ENCODE assay signal across 8 mouse cellular contexts in the genomic region with DNA sequence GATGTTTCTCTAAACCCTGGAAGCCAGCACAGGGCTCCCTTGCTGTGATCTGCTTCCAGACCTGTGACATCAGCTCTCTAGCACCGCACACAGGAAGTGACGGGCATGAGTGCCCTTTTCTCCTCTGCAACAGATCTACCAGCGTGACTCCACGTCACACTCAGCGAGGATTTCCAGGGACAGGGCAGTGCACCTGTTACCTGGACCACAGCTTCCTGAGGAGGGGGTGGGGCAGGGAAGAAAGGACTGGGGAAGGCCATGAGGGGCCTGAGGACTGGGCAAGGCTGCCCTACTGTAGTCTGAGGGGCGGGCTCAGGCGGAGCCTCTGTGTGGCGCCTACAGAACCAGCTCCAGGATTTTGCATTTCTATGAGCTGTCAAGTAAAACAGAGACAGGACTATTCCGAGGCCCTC. TPM values are rescaled to one million over a fixed set of nuclear protein-coding genes. Genes with fewer than 3 reads are reported as not detected.
DNase-seq lines count a peak whose midpoint lies in the region; ATAC-seq and TF ChIP-seq lines count a peak whose summit lies in the region.

No protein-coding gene starts in this region.

- 18% methylated on average over 9 of the region's 9 CpGs for WGBS in midbrain, embryonic 12.5 days

- H3K27me3 ChIP-seq in midbrain, embryonic 12.5 days = no peaks in the 10 kb centered on the region

- peak overlapping the region; percentile 67 for H3K27ac ChIP-seq in left cerebral cortex, adult 2 months
- H3K27ac ChIP-seq in midbrain, embryonic 12.5 days (replicated peaks) = peak overlapping the region; percentile 65

- peaks cover 66% of the 10 kb centered on the region for H3K36me3 ChIP-seq in midbrain, embryonic 12.5 days

- H3K4me3 ChIP-seq in left cerebral cortex, adult 2 months = no peak overlapping the region
- no peak overlapping the region for H3K4me3 ChIP-seq in midbrain, embryonic 12.5 days

- intact Hi-C loops in left cerebral cortex, adult 2 months (cut with DNase I) = no loop called here
- intact Hi-C loops in left cerebral cortex, postnatal 25 days (cut with DNase I) = no loop called here
- intact Hi-C loops in heart, postnatal 14 days (cut with DNase I) = loop anchor here (2.0 kb wide), 1 partner anchor 29 kb away; no protein-coding TSS in a partner anchor
- intact Hi-C loops in left cerebral cortex, postnatal 4 days (cut with DNase I) = no loop called here

- no peak overlapping the region for H3K9ac ChIP-seq in midbrain, embryonic 12.5 days (replicated peaks)

- TF ChIP-seq CTCF in left cerebral cortex, adult 2 months (IDR thresholded peaks at IDR 0.05) = no peak; the same call in none of the 2 replicates

- no peaks in the 10 kb centered on the region for H3K9me3 ChIP-seq in midbrain, embryonic 12.5 days

- peak overlapping the region; percentile 11; the same call in 1 of the 2 replicates for H3K4me2 ChIP-seq in midbrain, embryonic 12.5 days (replicated peaks)

- ATAC-seq in common myeloid progenitor, adult 5-6 weeks (replicated peaks; ENCODE audit: low read depth, poor library complexity, severe bottlenecking) = peak; percentile 58
- peak; percentile 61; the same call in 1 of the 2 replicates for ATAC-seq in midbrain, embryonic 12.5 days (ENCODE audit: low FRiP score, low read depth)
- no peak for ATAC-seq in inflammation-experienced regulatory T-cells, adult 6 months

- DNase-seq in left cerebral cortex, adult 2 months (ENCODE audit: extremely low spot score in 1 of 2, low spot score in 2 of 2) = no peak
- no peak for DNase-seq in left cerebral cortex, postnatal 25 days (ENCODE audit: low spot score in 2 of 2)
- DNase-seq in heart, postnatal 14 days = peak; percentile 49 to 60
- peak; percentile 62 to 78 for DNase-seq in kidney, postnatal 4 days
- no peak for DNase-seq in left cerebral cortex, postnatal 4 days

- peaks cover 40% of the 10 kb centered on the region for H3K4me1 ChIP-seq in midbrain, embryonic 12.5 days

RNA-seq across cellular contexts. Expression of gene Mtch1, which starts 6.1 kb away (rescaled TPM):
- 100 to 1,000 TPM; 537 to 552 TPM for total RNA-seq in left cerebral cortex, adult 2 months (2021)
- total RNA-seq in left cerebral cortex, postnatal 25 days (2021) = 100 to 1,000 TPM; 553 to 573 TPM
- total RNA-seq in common myeloid progenitor, adult 5-6 weeks (2017) = 56.5 and 76.6 TPM in 2 replicates
- total RNA-seq in heart, postnatal 14 days (2021) = 100 to 1,000 TPM; 272 to 279 TPM
- polyA plus RNA-seq in midbrain, embryonic 12.5 days (2016; fragmentation: Nextera tagmentation; extraction: Ambion mirVana) = 407 and 436 TPM in 2 replicates
- polyA plus RNA-seq in inflammation-experienced regulatory T-cells, adult 6 months (2017; shearing (Covaris generic)) = 10 to 100 TPM; 13.4 to 15.9 (median 13.4) TPM
- 100 to 1,000 TPM; 489 to 514 TPM for total RNA-seq in left cerebral cortex, postnatal 4 days (2021)

RNA-seq across cellular contexts. Expression of gene Fgd2, which starts 19.1 kb away (rescaled TPM):
- total RNA-seq in left cerebral cortex, adult 2 months (2021) = 1 to 10 TPM; 5.4 to 7.4 TPM
- total RNA-seq in left cerebral cortex, postnatal 25 days (2021) = 1 to 10 TPM; 5.2 to 6.8 TPM
- total RNA-seq in common myeloid progenitor, adult 5-6 weeks (2017) = 23.9 and 39.0 TPM in 2 replicates
- 1 to 10 TPM; 2.3 to 2.9 TPM for total RNA-seq in heart, postnatal 14 days (2021)
- 3.6 and 5.3 TPM in 2 replicates for polyA plus RNA-seq in midbrain, embryonic 12.5 days (2016; fragmentation: Nextera tagmentation; extraction: Ambion mirVana)
- 1 to 10 TPM in 2 of 3 experiments, not detected in 1; 1.5 to 3.3 TPM for polyA plus RNA-seq in inflammation-experienced regulatory T-cells, adult 6 months (2017; shearing (Covaris generic))
- 1 to 10 TPM; 4.5 to 6.4 TPM for total RNA-seq in left cerebral cortex, postnatal 4 days (2021)

RNA-seq across cellular contexts. Expression of gene Pi16, which starts 24.1 kb away (rescaled TPM):
- total RNA-seq in left cerebral cortex, adult 2 months (2021) = 1 to 10 TPM; 1.2 to 1.4 TPM
- total RNA-seq in left cerebral cortex, postnatal 25 days (2021) = 1 to 10 TPM; 1.1 to 1.5 TPM
- 2.4 and 2.9 TPM in 2 replicates for total RNA-seq in common myeloid progenitor, adult 5-6 weeks (2017)
- 10 to 100 TPM; 34.3 to 47.8 TPM for total RNA-seq in heart, postnatal 14 days (2021)
- 1.3 and 2.0 TPM in 2 replicates for polyA plus RNA-seq in midbrain, embryonic 12.5 days (2016; fragmentation: Nextera tagmentation; extraction: Ambion mirVana)
- under 1 TPM; 0.30 to 0.57 (median 0.53) TPM for polyA plus RNA-seq in inflammation-experienced regulatory T-cells, adult 6 months (2017; shearing (Covaris generic))
- total RNA-seq in left cerebral cortex, postnatal 4 days (2021) = 1 to 10 TPM; 1.4 to 2.0 TPM

Comparison
In these comparisons a context has a peak if more than half of its experiments do, and no peak if none do; other contexts are left out.
1. DNase-seq: peak in heart, postnatal 14 days (2 of 2) and kidney, postnatal 4 days (2 of 2); none in left cerebral cortex, adult 2 months (0 of 2), left cerebral cortex, postnatal 25 days (0 of 2) and left cerebral cortex, postnatal 4 days (single experiment).